Mouse (Mus musculus): ENCODE data around the gene Exoc2.

- TF ChIP-seq POLR2A (IDR thresholded peaks at IDR 0.05; ENCODE audit: low read depth, low read length) (no peak), CTCF (conservative IDR thresholded peaks at IDR 0.05; ENCODE audit: insufficient read depth, insufficient read length, low read depth, low read length) (no peak)
Measured at GRCm38 (mm10) chr13:30833476-30834149, 140.3 kb downstream of the Exoc2 start.

All from kidney, adult 2 months (tissue).